Mouse (Mus musculus) heart, adult 8-10 months (tissue): ENCODE data around the gene Trpm3. TPM values are rescaled to one million over a fixed set of nuclear protein-coding genes. Genes with fewer than 3 reads are reported as not detected.

Experiments
- DNase-seq: peaks from one replicate; pipeline ENCODE4 v3.0.0; 2022; ENCODE audit warnings: low spot score
- total RNA-seq, 4 experiments: library from RNA; stranded (reverse); gene quantifications; 2 replicates each; pipeline ENCODE4 v1.2.4; 2022

Trpm3 gene
- total RNA-seq, 4 experiments from 2014 or later, result 0.56 to 1.4 (median 0.88) TPM

DNA sequence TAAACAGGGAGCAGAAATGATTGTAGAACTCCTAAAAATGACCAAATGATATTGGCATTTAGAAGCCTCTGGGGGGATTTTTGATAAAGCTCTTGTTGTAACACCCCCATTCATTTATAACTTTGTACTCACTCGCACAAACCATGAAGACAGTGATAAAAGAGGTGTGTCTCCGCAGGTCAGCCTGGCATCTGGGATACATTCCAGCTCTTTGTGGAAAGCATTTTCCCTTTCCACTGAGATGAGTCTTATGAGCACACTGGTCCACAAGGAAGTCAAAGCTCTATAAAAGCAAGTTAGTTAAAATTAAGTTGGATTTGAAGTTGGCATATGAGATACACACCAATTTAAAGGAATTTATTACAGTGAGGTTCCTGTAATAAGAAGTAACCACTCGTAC is 600.4 kb downstream of the Trpm3 start:
- no peak for DNase-seq

DNA sequence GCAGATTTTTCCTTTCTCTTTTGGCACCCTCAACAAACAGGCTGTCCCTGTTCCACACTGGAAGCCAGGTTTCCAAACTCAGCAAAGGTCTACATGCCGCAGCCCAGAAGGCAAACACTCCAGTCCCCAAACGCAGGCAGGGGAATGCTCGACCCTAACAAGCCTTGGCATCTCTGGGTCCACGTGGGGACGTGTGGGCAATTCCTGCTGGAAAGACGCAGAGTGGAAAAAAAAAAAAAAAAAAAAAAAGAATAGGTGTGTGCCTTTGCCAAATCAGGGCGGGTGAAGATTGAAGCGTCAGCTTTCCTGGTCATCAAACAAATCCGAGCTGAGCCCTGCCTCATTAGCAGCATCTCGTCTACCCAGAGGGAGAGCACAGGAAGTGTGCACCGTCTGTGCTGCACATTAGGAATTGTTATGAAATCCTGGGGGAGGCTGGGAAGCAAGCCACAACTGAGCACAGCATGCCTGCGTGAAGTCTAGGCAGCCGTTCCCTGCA is 614.5 kb downstream of the Trpm3 start:
- peak; percentile 47 for DNase-seq

DNA sequence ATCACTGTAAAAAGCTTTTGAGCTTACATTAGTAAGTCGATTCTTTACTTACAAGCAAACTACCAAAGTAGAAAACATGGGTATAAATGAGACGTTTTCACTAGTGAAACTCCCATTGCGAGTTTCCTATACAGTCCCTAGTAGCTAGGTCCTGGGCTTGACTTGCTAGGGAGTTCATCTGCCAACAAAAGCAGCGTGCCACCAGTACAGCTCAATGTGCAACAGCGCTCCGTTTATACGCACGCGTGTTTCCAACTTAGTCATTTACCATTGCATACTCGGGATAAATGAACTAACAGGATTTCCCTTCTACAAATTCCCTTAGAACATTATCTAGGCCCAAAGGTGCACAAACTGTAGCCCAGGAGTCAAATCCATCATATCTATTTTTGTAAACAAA is 615.2 kb downstream of the Trpm3 start:
- no peak for DNase-seq

DNA sequence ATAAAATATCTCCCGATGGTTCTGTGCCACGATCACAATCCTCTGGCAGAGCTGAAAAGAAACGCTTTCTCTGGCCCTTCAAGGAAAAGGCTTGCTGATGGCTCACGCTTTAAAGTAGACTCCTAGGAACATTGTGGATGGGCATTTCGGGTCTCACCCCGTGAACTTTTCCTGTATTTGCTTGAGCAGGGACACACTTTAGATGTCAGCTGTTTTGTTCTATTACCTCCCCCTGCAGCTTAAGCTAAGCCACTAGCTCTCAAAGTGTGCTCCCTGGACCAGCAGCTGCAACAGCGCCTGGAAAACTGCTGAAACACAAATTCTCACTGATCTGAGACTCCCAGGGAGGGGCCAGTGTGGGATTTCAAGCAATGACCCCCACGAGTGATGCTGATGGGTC is 615.7 kb downstream of the Trpm3 start:
- DNase-seq, result no peak

DNA sequence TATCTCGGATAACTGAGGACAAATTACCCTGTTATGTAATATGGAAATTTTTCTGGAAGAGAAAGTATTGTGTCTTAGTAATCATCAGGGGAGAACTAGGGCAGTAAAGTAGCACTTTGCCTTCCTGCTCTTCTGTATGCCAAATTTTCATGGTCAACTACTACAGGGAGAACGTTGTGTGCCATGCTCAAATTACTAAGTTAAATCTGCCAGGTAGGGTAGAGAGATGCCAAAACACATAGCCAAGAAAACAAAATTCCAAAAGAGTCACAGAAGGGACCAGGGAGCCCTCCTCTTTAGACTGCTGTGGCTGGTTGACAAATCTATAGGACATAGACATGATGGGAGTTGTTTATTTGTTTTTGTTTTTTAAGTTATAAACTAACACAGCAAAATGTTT is 619.6 kb downstream of the Trpm3 start:
- no peak for DNase-seq

DNA sequence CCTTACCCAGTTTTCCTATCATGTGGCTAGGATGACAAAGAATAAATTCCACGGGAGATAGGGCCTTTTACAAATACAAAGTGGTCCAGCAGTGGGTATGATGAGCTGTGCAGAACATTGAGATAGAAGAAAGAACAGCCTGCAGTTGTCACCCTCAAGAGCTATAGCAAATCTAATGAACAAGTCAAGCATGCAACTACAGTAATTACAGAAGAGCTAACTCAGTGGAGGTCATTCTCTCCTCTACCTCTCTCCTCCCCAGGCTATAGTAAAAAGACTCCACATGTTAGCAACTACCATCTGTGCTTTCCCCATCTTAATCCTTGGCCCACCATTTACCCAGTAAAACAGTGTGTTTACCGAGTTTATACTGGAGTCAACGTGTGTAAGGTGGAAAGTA is 629.4 kb downstream of the Trpm3 start:
- no peak for DNase-seq

DNA sequence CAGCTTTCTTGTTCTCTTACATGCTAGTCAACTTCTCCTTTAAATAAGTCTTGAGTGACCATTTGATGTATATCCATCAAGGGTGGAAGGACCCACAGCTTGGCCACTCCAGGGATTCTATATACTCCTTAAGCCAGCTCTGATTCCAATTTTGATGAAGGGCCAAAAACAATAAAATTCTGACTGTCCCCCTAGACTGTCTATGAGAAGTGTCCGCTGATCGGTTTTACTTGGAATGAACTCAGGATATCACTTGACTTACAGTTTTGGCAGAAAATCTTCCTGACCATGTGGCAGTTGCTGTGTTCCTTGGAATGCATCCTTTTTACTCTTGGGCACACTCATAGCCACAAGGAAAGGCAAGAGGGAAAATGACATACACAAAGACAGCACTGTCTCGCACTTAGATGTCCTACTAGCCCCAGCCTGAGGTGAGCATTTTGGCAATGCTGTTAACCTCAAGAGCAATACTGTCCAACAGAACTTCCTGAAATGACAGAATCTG is 636.4 kb downstream of the Trpm3 start:
- no peak for DNase-seq

DNA sequence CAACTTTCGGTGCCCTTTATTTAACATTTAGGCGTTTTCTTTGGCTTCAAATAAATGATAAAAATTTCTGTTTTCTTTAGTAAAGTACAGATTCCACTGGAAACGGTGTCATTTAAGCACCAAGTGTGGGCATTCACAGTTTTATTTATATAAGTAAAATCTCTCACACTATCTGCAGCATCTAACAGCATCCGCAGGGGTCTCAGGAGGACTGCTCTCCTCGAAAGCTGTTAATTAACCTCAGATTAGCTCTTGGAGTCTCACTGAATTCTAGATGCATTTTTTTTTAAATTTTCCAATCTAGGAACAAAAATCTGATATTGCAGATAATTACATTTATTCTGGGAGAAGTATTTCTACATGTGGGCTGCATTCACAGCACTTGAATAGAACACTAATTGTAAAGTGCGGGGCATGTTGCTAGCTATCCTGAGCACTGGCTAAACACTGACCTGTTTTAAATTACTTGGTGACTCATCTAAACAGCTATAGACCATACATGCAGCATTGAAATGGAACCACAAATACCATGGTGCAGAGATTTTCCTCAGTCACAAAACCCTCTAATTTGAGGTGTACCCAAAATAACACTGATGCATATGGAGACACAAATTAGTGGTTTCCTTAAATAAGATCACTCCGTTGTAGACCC is 641.5 kb downstream of the Trpm3 start:
- DNase-seq, result no peak

DNA sequence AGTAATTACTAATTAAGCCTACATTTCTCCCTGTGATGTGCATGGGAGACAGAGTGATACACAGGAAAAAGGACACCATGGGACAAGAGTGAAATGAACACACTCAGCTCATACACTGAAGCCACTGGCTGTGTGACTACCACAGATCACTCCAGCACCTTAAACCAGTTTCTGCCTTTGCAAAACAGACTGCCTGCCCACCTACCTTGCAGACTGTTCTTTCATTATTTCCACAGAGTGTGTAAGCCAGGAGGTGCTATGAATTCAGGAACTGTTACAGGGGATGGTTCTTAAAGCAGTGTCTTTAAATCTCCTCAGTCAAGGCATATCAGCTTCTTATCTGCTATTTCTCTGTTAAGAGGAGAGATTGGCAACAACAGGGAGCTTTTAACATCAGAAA is 642.7 kb downstream of the Trpm3 start:
- DNase-seq, result no peak

DNA sequence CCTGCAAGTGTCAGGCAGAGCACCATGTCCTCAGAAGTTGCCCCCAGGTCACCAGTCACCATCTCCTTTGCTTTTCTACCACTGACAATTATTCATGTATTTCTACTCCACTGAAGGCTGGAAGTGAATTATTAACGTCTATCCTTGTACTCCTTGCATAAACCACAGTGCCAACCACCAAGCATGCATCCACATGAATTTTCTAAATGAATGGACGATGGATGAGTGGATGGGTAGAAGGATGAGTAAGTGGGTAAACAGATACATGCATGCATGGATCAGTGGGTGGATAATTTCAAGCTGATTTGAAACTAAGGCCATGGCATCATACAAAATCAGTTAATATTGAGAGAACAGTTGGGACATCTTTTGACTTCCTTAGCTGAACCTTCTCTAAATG is 644.9 kb downstream of the Trpm3 start:
- DNase-seq, result no peak

DNA sequence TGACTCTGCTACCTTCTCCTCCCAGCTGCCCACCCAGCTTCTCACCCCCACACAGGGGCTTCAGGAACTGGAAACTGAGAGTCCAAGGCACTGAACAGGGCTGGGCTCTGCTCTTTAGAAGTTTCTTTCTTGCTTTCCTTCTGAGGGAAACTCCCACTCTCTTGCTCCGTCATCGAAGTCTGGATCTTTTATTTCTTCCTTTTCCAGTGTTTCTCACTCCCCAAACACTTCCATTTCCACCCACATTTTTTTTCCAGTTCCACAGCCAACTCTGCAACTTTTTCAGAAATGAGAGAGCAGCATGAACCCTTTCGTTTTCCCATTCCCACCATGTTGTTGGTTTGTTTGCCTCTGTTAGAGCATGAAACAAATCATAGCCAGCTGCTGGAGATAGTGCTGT is 650.9 kb downstream of the Trpm3 start:
- DNase-seq, result peak; percentile 0

DNA sequence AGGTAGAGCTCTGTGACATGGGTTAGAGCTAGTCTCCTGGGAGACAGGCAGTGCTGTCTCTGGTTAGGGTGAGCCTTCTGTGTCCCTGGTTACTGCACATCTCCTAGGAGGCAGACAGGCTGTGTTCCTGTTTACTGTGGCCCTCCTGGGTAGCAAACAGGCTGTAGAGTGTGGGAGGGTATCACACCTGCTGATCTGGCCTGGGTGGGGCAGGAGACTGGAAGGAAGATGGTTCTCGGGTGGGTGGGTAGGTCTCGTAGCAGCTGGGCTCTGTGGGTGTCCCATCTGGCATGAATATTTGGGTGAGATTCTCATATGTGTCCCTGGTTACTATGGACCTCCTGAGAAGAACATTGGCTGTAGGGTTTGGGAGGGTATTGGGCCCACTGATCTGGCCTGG is 658.1 kb downstream of the Trpm3 start:
- DNase-seq, result no peak

DNA sequence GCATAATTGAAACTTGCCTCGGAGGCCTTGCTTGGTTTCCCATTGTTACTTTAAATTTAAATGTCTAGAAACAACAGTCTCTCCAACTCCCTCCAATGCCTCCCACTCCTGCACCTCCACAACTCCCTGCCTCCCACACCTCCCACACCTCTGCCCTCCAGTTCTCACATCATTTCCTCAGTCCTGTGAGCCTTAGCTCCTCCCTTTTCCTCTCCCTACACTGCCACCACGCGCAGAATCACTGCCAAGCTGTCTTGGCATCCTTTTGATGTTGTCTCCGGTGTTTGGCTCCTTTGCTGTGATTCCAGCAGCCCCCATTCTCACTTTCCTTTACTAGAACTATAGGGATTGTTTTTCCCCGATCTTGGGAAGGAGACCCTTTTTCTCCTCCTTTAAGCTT is 661.6 kb downstream of the Trpm3 start:
- no peak for DNase-seq

DNA sequence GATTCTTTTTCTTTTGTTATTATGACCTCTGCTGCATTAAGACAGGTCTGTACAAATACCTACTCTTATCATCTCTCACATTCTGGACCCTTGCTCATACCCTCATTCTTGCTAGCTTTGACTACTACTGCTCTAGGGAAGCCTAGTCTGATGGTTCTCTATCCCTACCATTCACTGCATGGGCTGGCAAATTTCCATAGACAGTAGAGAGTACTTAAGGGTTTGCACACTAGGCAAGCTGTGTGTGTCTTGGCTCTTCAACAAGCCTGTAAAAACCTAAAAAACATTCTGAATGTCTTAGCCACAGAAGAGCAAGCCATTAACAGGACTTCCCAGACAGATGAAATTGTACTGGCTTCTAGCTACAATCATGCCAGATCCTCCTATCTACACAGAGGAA is 664.5 kb downstream of the Trpm3 start:
- DNase-seq, result no peak

DNA sequence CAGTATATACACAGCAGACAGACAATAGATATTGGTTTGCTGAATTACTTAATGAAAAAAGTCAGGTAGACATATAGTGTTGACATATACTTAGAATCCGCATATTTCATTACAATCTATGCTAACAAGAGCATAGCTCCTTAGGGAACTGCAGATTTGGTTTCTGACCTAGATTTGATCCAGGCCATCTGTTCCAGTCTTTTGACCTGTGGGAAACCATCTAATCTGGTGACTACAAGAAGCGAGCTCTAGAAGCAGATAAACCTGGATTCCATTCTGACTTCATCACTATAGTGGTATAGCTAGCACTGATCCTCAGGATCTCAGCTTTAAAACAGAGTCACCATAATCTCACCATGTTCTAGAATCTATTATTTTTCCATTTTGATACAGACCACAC is 665.5 kb downstream of the Trpm3 start:
- no peak for DNase-seq

DNA sequence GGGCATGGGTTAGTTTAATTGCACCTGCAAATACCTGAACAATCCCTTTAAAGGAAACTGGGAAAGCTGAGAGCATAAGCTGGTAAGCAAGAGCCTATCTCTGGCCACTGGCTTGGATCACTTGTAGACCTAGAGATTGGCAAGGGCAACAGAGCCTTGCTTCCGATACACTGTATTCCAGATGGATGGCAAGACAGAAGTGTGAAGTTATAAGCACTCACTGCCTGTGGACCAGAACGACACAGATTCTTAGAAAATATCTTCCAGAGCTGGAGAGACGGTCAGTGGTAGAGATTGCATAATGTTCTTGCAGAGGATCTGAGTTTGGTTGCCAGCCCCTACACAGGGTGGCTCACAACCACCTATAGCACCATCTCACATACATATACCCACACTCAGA is 671.4 kb downstream of the Trpm3 start:
- DNase-seq, result no peak

DNA sequence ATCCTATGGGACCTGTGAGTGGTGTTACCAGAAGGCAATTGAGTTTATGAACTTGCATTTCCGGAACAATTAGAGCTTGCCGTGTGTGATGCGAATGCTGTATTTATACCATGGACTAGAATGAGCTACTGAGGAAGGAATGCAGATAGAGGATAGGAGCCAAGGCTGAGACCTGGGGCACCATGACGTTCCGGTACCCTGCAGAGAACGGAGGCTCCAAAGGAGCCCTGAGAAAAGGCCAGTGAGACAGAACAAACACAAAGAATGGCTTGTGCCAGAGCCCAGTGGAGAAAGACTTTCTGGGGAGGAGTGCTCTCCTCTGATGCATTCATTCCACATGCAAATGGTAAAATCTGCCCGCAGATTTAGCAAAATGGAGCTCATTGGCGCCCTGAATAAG is 682.9 kb downstream of the Trpm3 start:
- DNase-seq, result no peak

DNA sequence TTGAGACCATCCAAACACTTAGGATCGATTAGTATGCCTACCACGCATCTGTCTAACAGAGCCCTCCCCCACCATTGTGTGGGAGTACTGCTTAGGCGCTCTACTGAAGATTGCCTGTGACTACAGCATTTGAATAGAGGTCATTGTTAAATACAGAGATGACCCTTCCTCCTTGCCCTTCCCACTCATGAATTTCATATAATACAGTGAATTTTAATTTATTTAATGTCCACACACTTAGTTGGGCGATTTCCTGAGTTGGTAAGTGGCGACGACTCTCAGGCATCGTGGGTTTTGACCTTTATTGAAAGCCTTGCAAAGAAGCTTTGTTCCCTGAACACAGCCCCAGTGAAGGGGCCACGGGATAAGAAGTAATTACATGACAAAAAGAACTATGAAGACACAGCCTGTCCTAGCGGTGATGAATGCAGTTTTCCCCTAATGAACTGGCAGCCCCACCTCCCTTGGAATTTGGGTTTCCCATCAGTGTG is 684.7 kb downstream of the Trpm3 start:
- DNase-seq, result no peak

DNA sequence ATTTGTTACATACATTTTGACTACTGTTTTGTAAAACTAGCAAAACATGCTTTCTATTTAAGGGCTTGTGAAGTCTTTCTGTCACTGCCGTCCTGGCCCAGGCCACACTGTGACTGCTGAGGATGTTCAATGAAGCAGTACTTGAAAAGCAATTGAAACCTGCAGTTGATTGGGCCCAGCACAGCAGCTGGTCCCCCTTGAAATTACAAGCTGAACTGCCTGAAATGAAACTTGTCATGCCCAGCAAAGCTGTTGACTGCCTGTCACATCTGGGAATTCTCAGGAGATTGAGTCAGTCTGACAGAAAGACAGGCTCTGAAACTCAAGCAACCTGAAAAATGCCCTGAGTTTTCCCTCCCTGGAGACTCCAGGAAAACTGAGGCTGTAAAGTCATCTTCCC is 687.0 kb downstream of the Trpm3 start:
- no peak for DNase-seq

DNA sequence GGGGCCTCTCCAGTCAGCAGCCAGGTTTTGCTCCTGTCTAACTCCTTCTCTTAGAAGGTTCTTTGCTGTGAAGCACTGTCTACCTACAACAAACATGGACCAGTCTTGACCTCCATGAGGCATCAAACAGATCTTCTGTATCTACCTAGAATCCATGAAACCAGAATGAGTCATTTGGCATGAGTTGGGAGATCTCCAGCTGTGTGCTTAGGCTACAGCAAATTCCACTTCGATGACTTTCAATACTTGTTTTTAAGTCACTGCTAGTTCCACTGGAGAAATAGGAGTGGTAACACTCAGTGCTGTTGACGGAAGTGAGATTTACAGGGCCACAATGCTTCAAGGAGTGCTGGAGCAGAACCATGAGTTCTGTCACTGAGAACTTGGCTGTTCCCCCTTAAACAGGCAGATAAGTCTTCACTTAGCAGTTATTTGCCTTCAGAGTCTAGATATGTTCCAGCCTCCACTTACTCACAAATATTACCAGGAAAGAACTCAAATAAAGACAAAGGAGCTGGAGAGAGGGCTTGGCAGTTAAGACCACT is 689.4 kb downstream of the Trpm3 start:
- DNase-seq, result peak; percentile 16

DNA sequence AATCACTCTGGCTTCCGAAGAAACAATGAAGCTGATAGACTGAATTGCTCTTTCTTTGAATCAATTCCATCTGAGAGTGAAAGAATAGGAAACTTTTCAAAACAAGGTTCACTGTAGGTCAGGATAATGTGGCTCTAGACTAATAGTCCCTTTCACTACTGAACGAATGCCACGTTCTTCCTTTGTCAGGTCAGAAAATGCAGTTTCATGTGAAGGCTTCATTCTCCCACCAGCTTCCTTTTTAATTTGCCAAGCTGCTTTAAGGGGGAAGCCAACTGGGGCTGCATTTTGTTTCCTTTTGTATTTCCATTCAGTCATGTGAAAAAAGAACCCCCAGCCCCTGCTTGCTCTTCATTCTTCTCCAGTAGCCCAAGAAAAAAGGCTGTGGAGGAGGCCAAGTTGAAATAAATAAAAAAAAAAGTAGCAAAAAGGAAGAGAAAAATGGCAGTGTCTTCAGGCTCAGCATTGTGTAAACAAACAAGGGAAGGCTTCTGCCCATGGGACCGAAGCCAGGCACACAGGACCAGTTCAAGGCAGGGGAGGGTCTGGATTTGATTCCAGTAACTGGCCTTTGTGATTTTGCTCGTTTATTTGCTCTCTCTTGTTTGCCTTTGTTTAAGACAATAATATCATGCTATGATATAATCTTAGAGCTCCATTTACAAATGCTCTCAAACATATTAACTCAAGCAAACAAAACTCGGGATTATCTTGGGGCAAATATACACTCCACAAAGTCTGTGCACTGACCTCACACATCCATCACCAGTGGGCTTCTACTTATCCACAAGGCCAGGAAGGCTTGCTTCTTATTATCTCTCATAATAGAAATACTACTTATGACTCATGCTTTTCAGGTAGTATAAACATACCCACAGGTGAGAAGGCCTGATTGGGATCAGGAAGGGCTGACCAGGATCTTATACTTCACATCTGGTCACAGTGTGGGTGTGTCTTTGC is 702.5 kb downstream of the Trpm3 start:
- DNase-seq, result no peak

DNA sequence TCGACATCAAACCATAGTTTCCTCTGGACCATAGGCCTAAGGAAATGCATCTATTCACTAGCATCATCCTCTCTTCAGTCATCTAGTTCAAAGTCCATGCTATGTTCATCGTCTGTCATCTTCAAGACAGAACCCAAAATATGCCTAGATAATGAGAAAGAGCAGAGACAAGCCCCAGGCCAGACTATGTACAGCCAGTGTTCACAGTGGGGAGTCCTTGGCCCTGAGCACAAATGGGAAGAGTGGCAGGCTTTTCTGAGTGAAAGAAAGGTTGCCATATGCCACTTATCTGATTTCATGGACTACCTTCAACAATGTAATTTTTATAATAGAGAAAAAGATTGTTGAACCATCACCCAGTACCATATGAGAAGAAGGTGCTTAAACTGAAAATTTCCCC is 703.9 kb downstream of the Trpm3 start:
- no peak for DNase-seq
